Mouse (Mus musculus): ENCODE data around the gene Tfeb.
A peak's percentile ranks its signal among the peaks of the same experiment; 100 is the strongest.

Tfeb gene

DNA sequence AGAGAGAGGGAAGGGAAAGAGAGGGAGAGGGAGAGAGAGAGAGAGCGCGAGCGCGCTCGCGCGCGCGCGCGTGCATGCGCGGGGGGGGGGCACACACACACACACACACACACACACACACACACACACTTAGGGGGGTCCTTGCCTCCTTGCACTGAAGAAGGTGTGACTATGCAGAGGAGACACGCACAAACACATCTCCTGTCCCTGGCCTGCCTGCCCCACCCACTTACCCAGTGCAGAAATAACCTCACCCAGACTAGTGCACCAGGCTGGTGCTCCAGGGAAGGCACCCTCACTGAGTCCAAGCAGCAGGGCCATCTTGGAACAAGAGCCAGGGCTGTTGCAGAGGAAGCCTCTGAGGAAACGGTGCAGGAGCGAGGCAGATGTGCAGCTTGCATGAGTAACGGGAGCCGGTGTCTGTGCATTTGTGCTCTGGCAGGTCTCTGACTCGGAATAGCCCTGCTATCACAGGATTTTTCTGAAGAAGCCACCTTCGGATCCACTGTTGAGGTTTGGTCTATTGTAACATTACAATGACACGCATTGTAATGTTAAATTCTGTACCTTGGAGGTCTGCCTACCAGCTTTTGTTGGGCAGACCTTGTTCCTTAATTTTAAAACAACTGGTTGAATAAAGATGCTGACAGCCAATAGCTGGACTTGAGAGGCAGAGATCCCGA lies 23.8 kb upstream of the Tfeb start:
- DNase-seq (ENCODE audit: low spot score): no peak

DNA sequence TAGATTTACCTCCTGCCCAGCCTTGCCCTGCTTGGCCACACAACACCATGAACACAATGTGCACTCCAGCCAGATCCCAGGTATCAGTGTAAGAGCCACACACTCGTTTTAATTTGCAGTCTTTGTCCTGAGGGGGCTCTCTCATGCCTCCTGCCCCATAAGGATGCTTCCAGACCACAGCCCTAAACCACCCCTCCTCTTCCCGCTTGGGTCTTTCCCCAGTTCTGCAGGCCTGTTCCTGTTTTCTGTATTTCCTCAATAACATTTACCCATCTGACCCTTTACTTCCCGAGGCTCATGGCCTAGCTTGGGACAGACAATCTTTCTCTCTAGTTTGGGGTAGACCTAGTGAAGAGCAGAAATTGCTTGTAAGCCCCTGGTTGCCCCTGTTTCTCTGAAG lies 21.8 kb upstream of the Tfeb start:
- DNase-seq (ENCODE audit: low spot score): no peak

DNA sequence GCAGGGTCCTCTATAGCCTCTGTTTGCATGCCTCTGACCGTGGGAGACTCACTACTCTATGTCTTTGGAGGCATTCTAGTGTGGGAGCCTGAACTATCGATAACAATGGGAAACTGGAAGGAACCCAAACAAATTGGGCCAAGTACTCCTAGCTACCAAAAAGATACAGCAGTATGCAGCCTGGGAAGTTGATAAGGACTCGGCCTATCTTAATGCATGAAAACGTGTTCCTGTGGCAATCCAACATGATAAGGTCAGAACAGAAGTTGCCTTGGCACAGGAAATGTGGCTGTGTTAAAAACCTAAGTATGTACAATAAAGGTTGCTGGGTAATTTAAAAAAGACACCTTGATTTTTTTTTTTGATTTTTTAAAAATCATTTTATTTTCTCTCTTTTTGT lies 15.6 kb upstream of the Tfeb start:
- DNase-seq (ENCODE audit: low spot score): no peak

- no peak for DNase-seq (ENCODE audit: low spot score)
These were observed 10.3 kb upstream of the Tfeb start, which contains the start of gene Pgc for GRCm38 (mm10) chr17:47726566-47726965. TSS of gene Pgc (plus strand) at chr17:47726842.

DNA sequence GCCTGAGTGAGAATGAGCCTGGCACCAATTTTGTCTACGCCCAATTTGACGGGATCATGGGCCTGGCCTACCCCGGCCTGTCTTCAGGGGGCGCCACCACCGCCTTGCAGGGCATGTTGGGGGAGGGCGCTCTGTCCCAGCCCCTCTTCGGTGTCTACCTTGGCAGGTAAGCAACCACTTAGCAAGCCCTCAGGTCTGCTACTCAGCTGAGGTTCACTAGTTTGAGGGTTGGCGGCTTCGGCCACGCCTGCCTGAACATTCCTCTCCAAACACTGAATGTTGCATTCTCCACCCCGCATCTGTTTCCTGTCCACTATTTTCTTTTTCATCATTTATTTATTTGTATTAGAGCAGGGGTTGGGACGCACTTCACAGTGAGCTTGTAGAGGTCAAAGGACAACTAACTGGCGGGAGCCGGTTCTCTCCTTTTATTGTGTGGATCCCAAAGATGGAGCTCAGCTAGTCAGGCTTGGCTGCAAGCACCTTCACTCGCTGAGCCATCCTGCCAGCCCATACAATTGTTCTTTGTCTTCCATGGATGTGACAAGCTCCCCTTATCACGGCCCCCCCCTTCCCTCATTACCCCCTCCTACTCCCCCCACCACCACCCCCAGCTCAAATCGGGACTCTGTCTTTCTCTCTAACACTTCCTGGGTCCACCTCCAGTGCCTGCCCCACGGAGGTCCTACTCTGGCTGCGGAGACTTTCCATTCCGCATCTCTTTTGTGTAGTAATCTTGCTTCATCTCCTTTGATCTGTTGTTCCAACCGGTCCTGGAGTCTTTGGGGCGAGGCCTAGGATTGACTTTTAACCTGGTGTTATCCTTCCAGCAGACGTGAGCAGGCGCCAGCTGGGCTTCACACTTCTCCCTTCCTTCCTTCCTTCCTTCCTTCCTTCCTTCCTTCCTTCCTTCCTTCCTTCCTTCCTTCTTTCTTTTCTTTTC lies 5.9 kb upstream of the Tfeb start:
- peak; percentile 27 for DNase-seq (ENCODE audit: low spot score)

DNA sequence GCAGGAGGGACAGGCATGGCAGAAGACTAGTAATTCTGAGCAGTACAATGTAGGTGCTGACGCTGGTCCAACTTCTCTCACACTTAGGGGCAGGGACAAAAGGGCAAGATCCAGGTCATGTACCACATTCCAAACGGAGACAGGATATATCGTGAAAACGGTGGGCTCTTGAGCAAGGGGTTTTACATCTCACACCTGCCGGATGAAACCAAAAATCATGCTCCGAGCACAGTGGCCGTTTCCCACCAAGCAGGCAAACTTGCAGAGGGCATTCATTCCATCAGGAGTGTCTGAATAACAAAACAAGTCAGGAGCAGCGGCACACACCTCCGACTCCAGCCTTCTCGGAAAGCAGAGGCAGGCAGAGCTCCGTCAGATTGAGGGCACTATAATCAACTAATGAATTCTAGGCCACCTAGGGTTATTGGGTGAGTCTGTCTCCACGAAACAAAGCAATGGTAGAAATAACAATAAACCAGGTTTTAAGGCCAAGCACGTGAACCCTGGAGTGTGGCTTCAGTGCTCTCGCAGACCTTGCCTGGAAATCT lies 1.2 kb upstream of the Tfeb start:
- no peak for DNase-seq (ENCODE audit: low spot score)

- DNase-seq (ENCODE audit: low spot score): peak; percentile 76
These were observed 638 bp downstream of the Tfeb start for GRCm38 (mm10) chr17:47737271-47738065.

DNA sequence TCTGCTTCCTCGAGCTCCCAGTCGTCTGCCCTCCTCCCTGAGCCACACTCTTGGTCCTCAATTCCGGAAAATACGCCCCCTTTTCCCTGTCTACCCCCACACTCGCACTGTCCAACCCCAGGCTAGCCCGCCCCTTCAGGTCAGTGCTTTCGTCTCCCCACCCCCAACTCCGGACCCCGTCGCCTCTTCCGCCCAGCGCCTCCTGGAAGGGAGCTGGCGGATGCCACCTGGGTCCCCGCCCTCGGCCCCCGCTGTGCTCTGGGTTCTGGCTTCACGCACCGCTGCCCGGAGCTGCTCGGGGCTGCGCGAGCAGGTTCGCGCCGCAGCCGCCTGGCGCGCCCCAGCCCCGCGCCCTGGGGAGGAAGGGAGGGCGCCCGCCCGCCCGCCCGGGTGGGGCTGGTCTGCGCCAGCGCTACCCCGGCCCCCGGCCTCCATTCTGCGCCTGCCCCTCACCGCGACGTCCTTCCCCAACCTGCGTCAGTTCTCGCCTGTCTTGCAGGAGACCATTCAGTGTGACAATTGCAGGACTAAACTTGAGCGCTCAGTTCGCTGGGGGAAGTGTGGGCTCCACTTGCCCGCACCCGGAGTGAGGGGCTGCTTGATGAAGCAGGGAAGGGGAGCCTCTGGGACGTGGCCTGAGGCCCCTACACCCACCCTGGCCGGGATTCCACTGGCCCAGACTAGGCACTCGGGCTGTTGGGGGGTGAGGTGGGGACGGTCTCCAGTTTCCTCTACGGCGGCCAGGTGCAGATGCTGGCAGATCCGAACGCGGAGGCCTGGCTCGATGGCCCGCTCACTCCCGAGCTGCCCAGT lies 1.4 kb downstream of the Tfeb start:
- peak; percentile 34 for DNase-seq (ENCODE audit: low spot score)

DNA sequence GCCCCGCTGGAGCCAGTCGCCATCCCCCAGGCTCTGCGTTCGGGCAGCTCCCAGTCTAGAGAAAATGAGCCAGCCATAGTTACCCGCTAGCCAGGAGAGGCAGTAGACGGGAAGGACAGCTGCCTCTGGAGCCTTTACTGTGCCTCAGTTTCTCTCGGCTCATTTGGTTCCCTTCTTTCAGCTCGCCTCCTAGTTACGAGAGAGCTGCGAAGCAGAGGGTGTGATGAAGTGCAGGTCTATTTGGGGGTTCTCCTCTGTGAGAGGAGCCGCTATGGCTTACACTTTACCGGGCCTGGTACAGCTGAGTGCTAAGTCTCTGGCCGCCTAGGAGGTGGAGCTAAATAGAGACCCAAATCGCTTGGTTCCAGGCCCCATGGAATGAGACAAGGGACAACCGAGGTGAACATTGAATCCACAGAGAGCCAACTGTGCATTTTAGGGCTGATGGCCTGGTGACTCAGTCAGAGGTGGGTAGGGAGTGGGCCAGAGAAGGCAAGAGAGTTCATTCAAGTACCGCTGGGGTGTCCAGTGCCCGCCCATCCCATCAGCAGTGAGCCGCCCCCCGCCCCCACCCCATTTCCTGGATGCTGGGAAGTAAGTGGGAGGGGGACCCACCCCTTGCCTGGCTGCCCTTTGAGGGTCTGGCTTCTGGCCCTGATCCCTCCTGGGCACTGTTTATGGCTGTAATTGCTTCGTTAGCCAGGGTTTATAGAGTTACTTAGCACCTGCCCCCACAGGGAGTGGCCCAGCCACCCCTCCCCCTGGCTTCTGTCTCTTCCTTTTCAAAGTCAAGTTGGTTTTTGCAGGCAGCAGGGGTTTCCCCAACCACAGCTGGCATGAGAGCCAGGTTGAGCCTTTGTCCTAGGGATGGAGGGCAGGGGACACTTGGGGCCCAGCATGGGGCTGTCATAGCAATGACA lies 2.3 kb downstream of the Tfeb start:
- DNase-seq (ENCODE audit: low spot score): peak; percentile 29

DNA sequence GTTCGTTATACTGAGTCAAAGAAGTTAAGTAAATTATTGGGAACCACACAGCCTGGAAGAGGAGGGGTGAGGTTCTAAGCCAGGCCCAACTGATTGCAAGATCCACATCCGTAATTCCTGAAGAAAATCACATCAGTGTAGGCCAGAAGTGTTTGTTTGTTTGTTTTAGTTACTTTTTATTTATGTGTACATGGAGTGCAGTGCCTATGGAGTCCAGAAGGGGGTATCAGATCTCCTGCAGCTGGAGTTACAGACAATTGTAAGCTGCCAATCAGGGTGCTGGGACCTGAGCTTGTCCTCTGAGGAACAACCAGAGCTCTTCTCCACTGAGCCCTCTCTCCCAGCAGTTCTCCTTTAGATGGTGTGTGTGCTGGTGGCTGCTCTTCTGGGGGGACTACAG lies 3.4 kb downstream of the Tfeb start:
- DNase-seq (ENCODE audit: low spot score): peak; percentile 13

DNA sequence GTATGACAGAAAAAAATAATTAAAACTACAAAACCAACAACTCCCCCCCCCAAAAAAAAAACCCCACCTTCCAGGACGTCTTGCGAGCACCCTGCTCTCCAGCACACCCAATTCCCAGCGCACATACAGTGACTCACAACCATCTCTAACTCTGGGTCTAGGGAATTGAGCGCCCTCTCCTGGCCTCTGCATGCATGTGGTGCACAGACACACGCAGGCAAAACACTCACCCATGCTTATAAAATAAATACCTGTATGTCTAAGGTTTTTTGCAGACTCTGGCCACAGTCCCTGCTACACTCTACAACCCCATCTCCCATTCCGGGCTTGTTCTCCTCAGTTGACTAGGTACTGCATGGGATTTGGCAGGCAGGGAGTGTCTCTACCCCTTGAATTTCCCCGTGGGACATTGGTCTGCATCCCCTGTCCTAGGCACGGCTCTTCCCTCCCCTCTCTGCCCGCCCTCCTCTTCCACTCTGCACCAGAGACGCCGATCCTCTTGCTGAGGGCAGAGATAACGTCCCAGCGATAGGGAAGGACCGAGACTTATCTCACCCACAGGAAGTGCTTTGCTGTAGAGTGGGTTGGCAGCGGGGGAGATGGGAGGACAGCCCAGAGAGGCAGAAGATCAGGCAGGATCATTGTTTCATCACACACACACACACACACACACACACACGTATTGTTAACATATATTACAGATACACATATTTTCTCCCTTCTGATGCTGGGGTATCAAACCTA lies 6.3 kb downstream of the Tfeb start:
- DNase-seq (ENCODE audit: low spot score): peak; percentile 39

DNA sequence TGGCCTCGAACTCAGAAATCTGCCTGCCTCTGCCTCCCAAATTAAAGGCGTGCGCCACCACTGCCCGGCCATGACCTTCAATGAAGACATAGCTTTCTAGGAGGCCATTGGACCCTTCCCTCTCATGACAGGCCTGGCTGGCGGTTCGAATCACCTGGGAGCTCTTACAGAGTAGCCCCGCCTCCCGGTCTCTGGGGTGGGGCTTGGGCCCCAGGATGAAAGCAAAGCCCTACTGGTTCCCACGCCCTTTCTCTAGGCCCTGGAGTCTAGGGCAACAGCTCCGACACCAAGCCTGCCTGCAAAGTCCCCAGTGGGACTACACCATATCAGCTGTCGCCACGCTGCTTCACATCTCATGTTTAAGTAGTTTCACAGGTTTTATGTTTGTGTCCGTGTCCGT lies 7.3 kb downstream of the Tfeb start:
- DNase-seq (ENCODE audit: low spot score): no peak

GRCm38 (mm10) chr17:47744746-47745368 lies 8.0 kb downstream of the Tfeb start:
- peak; percentile 15 for DNase-seq (ENCODE audit: low spot score)

DNA sequence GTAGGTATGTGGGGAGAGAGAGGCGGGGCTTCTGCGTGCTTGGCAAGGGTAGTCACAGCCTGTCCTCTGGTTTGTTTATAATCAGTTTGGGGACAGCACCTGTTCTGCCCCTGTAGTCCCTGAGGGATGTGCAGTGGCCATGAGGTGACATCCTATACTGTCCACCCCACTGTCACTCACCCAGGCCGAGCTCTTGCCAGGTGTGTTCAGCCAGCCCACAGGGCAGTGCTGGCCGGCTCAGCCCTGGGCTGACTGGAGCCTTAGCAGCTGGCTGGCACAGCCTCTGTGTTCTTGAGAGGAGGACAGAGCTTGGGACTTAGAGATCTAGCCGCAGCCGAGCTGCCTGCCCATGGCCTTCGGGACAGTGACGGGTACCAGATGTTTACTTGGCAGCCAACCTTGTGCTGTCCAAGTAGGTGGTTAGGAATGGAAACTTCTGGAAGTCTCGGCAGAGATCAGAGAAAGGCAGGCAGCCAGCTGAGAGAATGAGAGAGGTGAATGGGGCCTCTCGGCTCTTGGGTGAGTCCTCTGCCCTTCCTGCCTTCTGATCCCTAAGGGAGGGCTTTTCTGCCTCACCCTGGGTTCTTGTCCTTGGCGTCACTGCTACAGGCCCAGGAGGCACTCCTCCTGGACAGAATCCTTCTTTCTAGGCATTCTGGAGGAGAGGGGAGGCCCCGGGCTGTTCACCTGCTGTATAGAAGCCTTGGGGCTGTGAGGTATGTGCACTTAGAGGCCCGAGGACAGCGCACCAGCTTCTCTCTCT lies 12.1 kb downstream of the Tfeb start:
- DNase-seq (ENCODE audit: low spot score): no peak

- DNase-seq (ENCODE audit: low spot score): no peak
These were observed 12.8 kb downstream of the Tfeb start for GRCm38 (mm10) chr17:47749626-47750025.

GRCm38 (mm10) chr17:47750101-47750500 lies 13.3 kb downstream of the Tfeb start:
- DNase-seq (ENCODE audit: low spot score): no peak

DNA sequence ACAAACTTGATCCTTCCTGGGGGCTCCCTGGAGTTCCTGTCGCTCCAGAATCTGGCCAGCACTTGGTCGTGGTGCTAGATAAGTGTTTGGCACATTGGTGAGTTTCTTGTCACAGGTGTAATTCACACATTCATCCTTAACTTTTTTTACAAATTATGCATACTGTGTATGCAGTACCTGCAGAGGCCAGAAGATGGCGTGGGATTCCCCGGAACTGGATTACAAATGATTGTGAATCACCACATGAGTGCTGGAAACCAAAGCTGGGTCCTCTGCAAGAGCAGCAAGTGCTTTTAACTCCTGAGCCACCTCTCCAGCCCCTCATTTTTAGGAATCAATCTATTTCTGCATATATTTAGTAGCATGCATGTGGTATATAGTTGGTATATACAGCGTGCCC lies 15.0 kb downstream of the Tfeb start:
- DNase-seq (ENCODE audit: low spot score): no peak

- no peak for DNase-seq (ENCODE audit: low spot score)
These were observed 16.4 kb downstream of the Tfeb start for GRCm38 (mm10) chr17:47753130-47753775.
